10 mouse cellular contexts compared by ENCODE assay signal in the genomic region with DNA sequence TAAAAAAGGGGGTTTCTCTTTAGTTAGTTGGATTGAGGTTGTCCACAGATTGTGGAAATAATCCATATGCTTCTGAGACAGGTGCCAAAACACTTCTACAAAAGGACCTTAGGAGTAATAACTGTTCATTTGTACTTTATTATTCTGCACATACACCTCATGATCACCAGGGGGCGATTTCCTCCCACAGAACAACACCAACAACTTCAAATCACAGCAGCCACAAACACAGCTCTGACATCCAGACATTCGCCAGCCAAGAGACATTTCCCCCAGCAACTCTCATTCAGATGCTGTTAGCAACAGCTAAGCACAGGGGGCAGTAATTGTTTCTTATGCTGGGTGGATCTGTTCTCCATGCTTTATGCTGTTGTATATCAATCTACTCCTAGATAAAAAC. TPM values are rescaled to one million over a fixed set of nuclear protein-coding genes. Genes with fewer than 3 reads are reported as not detected.
A peak's percentile ranks its signal among the peaks of the same experiment; 100 is the strongest.
DNase-seq lines count a peak whose midpoint lies in the region; ATAC-seq and TF ChIP-seq lines count a peak whose summit lies in the region.
"Had no signal": no experiment of that assay in that cellular context is flagged by ENCODE, and none has a peak within 500 bp of the region (broad histone marks: within the 10 kb centered on the region; RNA-seq: fewer than 3 reads in every experiment).

No protein-coding gene starts in this region.

- POLR2A ChIA-PET in Patski (lab: Charles Lee) = no interaction called here

- CTCF ChIA-PET in Patski (lab: Charles Lee) = interaction anchor here (0.8 to 5.9 kb wide), 9 partner anchors 11 to 160 kb away, joined by 3 to 44 read pairs (median 4); a partner anchor contains a TSS

- in situ Hi-C loops in Patski (cut with MboI; ENCODE audit: low pct_unique_long_range_greater_than_20kb) = loop anchor here (5.0 to 25.0 kb wide), 4 partner anchors 34 to 1379 kb away; a partner anchor contains a TSS

- peak; percentile 29; the same call in 1 of the 2 replicates for ATAC-seq in liver, postnatal 0 days
- ATAC-seq in Patski = peak; percentile 82
- peak; percentile 65; the same call in 1 of the 2 replicates for ATAC-seq in midbrain, embryonic 13.5 days

- no peaks in the 10 kb centered on the region for H3K36me3 ChIP-seq in liver, postnatal 0 days (replicated peaks; ENCODE audit: insufficient read depth, low read length)
- no peaks in the 10 kb centered on the region for H3K36me3 ChIP-seq in midbrain, embryonic 13.5 days
- H3K36me3 ChIP-seq: embryonic facial prominence, embryonic 13.5 days had no signal

- H3K27ac ChIP-seq in liver, postnatal 0 days (ENCODE audit: low read depth) = no peak overlapping the region
- no peak overlapping the region for H3K27ac ChIP-seq in midbrain, embryonic 13.5 days
- H3K27ac ChIP-seq: embryonic facial prominence, embryonic 13.5 days had no signal

- TF ChIP-seq CTCF in liver, postnatal 0 days (IDR thresholded peaks at IDR 0.05; ENCODE audit: low read depth) = peak; percentile 80
- TF ChIP-seq CTCF in Patski (IDR thresholded peaks at IDR 0.05) = peak; percentile 86

- intact Hi-C loops in heart, postnatal 25 days (cut with DNase I) = loop anchor here (5.0 to 10.0 kb wide), 2 partner anchors 69 to 162 kb away; a partner anchor contains a TSS

- H3K9ac ChIP-seq in liver, postnatal 0 days (replicated peaks) = no peak overlapping the region
- no peak overlapping the region for H3K9ac ChIP-seq in midbrain, embryonic 13.5 days (replicated peaks)
- H3K9ac ChIP-seq: embryonic facial prominence, embryonic 13.5 days had no signal

- 0 out of 2 replicates have a peak, but pooled peaks cover 5% of the 10 kb centered on the region for H3K4me1 ChIP-seq in liver, postnatal 0 days (ENCODE audit: insufficient read depth)
- H3K4me1 ChIP-seq in midbrain, embryonic 13.5 days (replicated peaks) = no peaks in the 10 kb centered on the region
- H3K4me1 ChIP-seq: embryonic facial prominence, embryonic 13.5 days had no signal

- H3K9me3 ChIP-seq in liver, postnatal 0 days (ENCODE audit: low read length) = no peaks in the 10 kb centered on the region
- no peaks in the 10 kb centered on the region for H3K9me3 ChIP-seq in midbrain, embryonic 13.5 days
- H3K9me3 ChIP-seq: embryonic facial prominence, embryonic 13.5 days had no signal

- TF ChIP-seq EP300 in liver, postnatal 0 days (IDR thresholded peaks at IDR 0.05; ENCODE audit: low read depth) = no peak

- DNase-seq in liver, postnatal 0 days = peak; percentile 32
- DNase-seq in liver (no peak), Patski (ENCODE audit: low read depth, low spot score) (peak; percentile 12)
- peak; percentile 67 for DNase-seq in embryo, embryonic 10.5 days (ENCODE audit: low spot score)
- peak; percentile 16 for DNase-seq in heart, postnatal 25 days (ENCODE audit: low spot score)
- DNase-seq in kidney, postnatal 36 days = peak; percentile 46 to 49
- no peak for DNase-seq in thymus, postnatal 4 days

- 9% methylated on average over 2 of the region's 2 CpGs for WGBS in liver, postnatal 0 days (ENCODE audit: insufficient replicate concordance)
- WGBS in midbrain, embryonic 13.5 days = 3% methylated on average over 2 of the region's 2 CpGs

- no peak overlapping the region for H3K4me2 ChIP-seq in liver, postnatal 0 days (ENCODE audit: low read depth, low read length)
- no peak overlapping the region for H3K4me2 ChIP-seq in midbrain, embryonic 13.5 days (replicated peaks)
- H3K4me2 ChIP-seq: embryonic facial prominence, embryonic 13.5 days had no signal

- H3K4me3 ChIP-seq in liver, postnatal 0 days (ENCODE audit: low read depth, low read length) = no peak overlapping the region
- H3K4me3 ChIP-seq in midbrain, embryonic 13.5 days (replicated peaks) = no peak overlapping the region
- H3K4me3 ChIP-seq: embryonic facial prominence, embryonic 13.5 days had no signal

- no peaks in the 10 kb centered on the region for H3K27me3 ChIP-seq in liver, postnatal 0 days (ENCODE audit: insufficient read depth, low read length)
- peaks cover 25% of the 10 kb centered on the region for H3K27me3 ChIP-seq in Patski
- H3K27me3 ChIP-seq in midbrain, embryonic 13.5 days = no peaks in the 10 kb centered on the region
- H3K27me3 ChIP-seq: embryonic facial prominence, embryonic 13.5 days had no signal

RNA-seq across cellular contexts. Expression of a gene that starts 5.3 kb away (rescaled TPM):
- not detected in 2 replicates for polyA plus RNA-seq in liver, postnatal 0 days (2015; fragmentation: Nextera tagmentation; extraction: Ambion mirVana)
- polyA plus RNA-seq in Patski (2021) = not detected
- not detected for total RNA-seq in heart, postnatal 25 days (2021)
- polyA plus RNA-seq in midbrain, embryonic 13.5 days (2015; fragmentation: Nextera tagmentation; extraction: Ambion mirVana) = not detected in 2 replicates
- polyA plus RNA-seq: embryonic facial prominence, embryonic 13.5 days; liver, embryonic 16.5 days had no signal

RNA-seq across cellular contexts. Expression of a gene that starts 15.8 kb away (rescaled TPM):
- polyA plus RNA-seq in liver, postnatal 0 days (2015; fragmentation: Nextera tagmentation; extraction: Ambion mirVana) = not detected in 2 replicates
- not detected for polyA plus RNA-seq in Patski (2021)
- not detected for total RNA-seq in heart, postnatal 25 days (2021)
- not detected in 2 replicates for polyA plus RNA-seq in midbrain, embryonic 13.5 days (2015; fragmentation: Nextera tagmentation; extraction: Ambion mirVana)
- polyA plus RNA-seq: embryonic facial prominence, embryonic 13.5 days; liver, embryonic 16.5 days had no signal

RNA-seq across cellular contexts. Expression of a gene that starts 27.5 kb away (rescaled TPM):
- 3.5 and 3.8 TPM in 2 replicates for polyA plus RNA-seq in liver, postnatal 0 days (2015; fragmentation: Nextera tagmentation; extraction: Ambion mirVana)
- 0.19 TPM for polyA plus RNA-seq in Patski (2021)
- total RNA-seq in heart, postnatal 25 days (2021) = 1 to 10 TPM; 7.4 to 8.3 TPM
- polyA plus RNA-seq in midbrain, embryonic 13.5 days (2015; fragmentation: Nextera tagmentation; extraction: Ambion mirVana) = 0.54 and 0.57 TPM in 2 replicates

RNA-seq across cellular contexts. Expression of a gene that starts 46.0 kb away (rescaled TPM):
- polyA plus RNA-seq in liver, postnatal 0 days (2015; fragmentation: Nextera tagmentation; extraction: Ambion mirVana) = not detected in 2 replicates
- polyA plus RNA-seq in Patski (2021) = not detected
- total RNA-seq in heart, postnatal 25 days (2021) = not detected
- polyA plus RNA-seq in midbrain, embryonic 13.5 days (2015; fragmentation: Nextera tagmentation; extraction: Ambion mirVana) = not detected in 2 replicates
- polyA plus RNA-seq: embryonic facial prominence, embryonic 13.5 days; liver, embryonic 16.5 days had no signal

Comparison
In these comparisons a context has a peak if more than half of its experiments do, and no peak if none do; other contexts are left out.
1. DNase-seq: peak in liver, postnatal 0 days (single experiment), Patski (single experiment), embryo, embryonic 10.5 days (single experiment), heart, postnatal 25 days (single experiment) and kidney, postnatal 36 days (2 of 2); none in liver (single experiment) and thymus, postnatal 4 days (single experiment).
2. ATAC-seq: peak in every context shown above with its lines; median percentile 82 in Patski; 65 in midbrain, embryonic 13.5 days; 29 in liver, postnatal 0 days.